Mouse (Mus musculus) heart, postnatal 25 days (tissue): ENCODE results near the gene Ceacam10. TPM values are rescaled to one million over a fixed set of nuclear protein-coding genes. Genes with fewer than 3 reads are reported as not detected.
"Not testable (repeated sequence)": the region's sequence is repeated elsewhere in the genome, so short reads cannot be mapped to it uniquely, and the experiment has no call there.

ENCODE experiments used
- DNase-seq: peaks from one replicate; pipeline ENCODE4 v3.0.0; 2022; ENCODE audit warnings: low spot score
- intact Hi-C: fragments of 180-260 bp; cut with DNase I; formaldehyde crosslinking; loops from one replicate; pipeline ENCODE4 v1.15.1; 2025
- total RNA-seq, 2 experiments: library from RNA; stranded (reverse); gene quantifications; 2 replicates each; pipeline ENCODE4 v1.2.3; 2021

The Ceacam10 gene
- total RNA-seq, result not detected

DNA sequence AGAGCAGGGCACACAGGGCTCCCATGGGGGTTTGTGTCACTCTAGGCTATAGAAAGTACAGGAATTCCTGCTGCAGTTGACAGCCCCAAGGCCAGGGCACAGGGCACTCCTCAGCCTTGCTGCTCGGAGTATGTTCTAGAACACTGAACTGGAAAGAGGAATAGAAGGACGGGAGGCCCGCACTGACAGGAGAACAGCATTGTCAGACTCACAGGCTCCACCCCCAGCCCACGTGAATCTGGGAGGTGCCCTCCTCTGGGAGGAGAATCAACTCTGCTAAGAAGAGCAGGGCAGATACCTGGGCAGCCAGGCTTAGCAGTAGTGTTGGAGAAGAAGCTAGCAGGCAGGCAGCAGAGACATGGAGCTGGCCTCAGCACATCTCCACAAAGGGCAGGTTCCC lies at the start of gene Ceacam10:
Gene Ceacam10, plus strand, starts transcription at position 289 of the 400 bp plus-strand sequence.
- intact Hi-C loops, result loop anchor here (5.0 kb wide), 1 partner anchor 760 kb away; the partner anchor contains the start of gene Ceacam2
- DNase-seq, result not testable (repeated sequence)

DNA sequence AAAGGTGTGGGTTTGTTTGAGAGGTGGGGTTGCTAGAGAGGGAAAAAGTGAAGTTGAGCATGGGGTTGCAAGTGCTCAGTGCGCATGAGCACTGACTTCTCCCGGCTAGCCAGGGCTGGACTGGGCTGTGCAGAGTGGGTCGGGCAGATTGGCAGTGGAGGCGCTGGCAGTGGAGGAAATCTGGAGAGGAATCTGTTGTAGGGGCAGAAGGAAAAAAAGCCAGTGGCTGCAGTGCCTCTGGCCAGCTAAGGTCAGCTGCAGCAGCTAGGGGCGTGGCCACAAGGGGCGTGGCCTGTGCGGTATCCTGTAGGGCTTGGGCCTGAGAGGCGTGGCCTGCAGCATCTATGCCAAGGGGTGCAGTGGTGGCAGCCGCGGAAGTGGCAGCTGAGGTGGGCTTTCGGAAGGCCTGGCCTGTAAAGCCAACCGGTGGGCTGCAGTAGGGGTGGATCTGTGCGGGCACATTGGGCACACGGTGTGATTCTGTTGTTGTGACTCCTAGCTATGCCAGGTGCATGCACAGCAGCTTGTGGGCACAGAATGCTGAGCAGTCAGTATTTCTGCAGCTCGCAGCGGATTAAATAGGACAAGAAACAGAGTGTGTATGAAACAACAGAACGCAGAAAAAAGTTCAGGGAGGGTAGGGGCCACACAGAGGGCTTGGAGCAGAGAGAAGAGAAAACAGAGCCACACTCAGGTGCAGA lies 40.9 kb upstream of the Ceacam10 start:
- no peak for DNase-seq
- intact Hi-C loops, result loop anchor here (5.0 kb wide), 1 partner anchor 64 kb away; no protein-coding TSS in a partner anchor

DNA sequence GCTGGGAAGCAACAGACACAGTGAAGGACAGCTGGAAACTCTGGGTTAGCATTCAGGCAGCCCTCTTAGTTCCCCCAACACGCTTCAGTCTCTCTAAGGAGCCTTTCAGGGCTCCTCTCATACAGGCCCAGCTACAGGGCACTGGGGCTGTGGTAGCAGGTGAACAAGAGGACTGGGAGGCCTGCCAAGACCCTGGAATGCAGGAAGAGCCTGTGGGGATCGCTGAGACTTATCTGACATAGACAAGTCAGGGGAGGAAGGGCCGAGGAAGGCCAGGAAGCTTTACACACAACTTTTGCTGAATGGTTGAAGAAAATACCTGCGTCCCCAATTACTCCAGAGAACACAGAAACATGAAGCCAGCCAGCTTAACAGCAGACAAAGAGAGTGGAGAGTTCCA lies 26.3 kb upstream of the Ceacam10 start:
- DNase-seq, result no peak
- intact Hi-C loops, result no loop called here

DNA sequence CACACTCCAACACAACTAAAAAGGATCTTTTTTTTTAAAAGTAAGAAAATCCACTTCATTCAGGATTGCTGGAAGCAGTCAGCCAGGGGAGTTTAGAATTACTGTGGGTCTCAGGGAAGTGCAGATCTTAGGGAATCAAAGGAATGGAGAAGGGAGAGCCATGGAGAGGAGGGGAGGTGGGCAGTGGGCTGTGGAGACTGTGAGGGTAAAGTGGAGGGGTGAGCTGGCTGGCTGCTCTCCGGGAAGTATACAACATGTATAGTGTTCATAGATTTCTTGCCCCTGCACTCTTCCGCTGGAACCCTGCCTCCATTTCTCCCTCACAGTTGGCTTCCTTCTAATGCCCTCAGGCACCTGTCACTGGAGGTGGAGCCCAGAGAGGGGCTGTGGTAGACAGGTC lies 25.4 kb upstream of the Ceacam10 start:
- intact Hi-C loops, result no loop called here
- no peak for DNase-seq

DNA sequence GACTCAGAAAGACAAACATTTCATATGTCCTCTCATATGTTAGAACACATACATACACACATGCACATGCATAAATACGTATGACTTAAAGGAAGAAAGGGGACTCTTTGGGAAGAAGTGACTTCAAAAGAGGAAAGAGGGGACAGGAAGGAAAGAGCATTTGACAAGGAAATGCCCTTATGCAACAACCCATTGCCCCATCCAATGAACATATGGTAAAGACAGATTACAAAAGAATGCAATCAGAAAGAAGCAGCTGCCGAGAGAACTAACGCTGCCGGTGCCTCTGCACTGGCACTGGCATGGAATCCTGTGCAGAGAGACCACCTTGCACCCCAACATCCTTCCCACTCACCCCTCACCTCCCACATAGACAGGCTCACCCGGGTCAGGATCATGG lies 23.5 kb upstream of the Ceacam10 start:
- no peak for DNase-seq
- intact Hi-C loops, result no loop called here

DNA sequence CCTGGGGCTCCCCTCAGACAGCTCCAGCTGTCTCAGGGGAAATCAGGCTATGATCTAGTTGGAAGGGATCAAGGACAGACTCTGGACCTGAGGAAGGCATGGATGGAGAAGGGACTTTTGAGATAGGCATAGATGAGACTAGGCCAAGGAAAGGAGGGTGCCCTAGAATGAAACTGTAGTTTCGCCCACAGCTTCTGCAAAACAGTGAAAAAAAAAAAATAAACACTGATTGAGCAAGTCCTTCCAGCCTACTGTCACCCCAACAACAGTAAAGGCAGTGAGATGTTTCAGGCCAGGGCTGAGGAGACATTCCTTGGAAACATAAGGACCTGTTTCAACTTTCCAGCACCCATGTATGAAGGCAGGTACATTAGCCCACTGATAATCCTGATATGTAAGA lies 18.5 kb upstream of the Ceacam10 start:
- intact Hi-C loops, result no loop called here
- DNase-seq, result no peak

DNA sequence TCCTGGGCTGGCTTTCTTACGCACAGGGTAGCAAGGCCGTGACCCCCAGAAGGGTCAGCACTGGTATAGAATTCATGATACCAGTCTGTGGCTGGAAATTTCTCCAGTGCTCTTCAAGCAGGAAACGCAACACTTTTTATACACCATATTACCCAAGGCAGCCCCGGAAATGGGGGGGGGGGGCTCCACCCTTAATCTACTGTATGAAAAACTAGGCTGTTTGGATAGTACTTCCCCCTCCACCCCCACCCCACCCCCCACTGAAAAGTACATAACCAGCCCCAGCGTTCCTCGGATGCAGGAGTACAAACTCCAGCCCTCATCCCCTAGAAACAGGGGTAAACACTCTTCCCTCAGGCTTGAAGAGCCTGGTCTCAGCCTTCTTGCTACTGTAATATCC lies 16.8 kb upstream of the Ceacam10 start, which contains the start of gene Cd177:
Gene Cd177, minus strand, starts transcription at position 101 of the 400 bp plus-strand sequence.
- intact Hi-C loops, result no loop called here
- DNase-seq, result no peak

DNA sequence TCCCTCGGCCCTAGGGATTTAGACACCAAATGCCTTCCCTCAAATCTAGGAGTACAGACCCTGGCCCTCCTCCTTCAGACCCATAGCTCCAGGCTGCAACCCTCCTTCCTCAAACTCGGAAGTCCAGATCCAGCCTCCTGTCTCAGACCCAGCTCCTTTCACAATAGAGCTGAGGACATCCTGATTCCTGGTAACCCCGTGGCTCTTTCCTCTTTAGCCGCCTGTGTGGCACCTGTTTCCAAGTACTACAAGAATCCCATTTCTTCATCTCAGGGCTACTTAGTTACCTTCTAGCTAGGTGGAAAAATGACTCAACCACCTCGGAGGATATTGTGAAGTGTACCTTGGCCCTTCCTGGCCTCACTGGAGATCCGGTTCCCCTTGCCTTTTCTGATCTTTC lies 15.8 kb upstream of the Ceacam10 start:
- intact Hi-C loops, result no loop called here
- DNase-seq, result no peak

DNA sequence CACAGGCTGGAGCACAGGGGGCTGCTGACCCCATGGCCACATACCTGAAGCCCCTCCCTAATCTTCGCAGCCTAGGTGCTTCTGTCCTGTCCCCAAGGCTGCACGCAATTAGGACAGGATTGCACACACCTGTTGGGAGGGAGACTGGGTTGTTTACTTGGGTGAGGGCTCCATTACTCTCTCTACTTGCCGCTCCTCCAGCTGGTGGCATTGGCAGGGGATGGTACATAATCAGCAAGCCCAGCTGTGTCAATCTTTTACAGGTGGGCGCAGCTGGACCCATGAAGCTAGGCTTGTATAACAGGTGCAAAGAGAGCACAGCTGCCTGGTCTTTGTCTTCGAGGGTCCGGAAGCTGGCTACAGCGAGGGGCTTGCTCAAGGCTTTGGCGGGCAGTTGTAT lies 14.4 kb upstream of the Ceacam10 start:
- no peak for DNase-seq
- intact Hi-C loops, result no loop called here

DNA sequence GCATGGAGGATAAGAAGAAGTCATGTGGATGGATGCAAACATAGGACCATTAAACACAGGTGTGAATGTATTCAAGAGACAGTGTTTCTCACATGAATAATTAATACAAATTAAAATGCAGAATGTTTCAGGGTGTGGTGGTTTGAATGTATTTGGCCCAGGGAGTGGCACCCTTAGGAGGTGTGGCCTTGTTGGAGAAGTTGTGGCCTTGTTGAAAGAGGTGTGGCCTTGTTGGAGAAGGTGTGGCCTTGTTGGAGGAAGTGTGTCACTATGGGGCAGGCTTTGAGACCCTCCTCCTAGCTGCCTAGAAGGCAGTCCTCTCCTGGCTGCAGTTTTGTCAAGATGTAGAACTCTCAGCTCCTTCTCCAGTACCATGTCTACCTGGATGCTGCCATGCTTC lies 5.6 kb upstream of the Ceacam10 start:
- intact Hi-C loops, result no loop called here

DNA sequence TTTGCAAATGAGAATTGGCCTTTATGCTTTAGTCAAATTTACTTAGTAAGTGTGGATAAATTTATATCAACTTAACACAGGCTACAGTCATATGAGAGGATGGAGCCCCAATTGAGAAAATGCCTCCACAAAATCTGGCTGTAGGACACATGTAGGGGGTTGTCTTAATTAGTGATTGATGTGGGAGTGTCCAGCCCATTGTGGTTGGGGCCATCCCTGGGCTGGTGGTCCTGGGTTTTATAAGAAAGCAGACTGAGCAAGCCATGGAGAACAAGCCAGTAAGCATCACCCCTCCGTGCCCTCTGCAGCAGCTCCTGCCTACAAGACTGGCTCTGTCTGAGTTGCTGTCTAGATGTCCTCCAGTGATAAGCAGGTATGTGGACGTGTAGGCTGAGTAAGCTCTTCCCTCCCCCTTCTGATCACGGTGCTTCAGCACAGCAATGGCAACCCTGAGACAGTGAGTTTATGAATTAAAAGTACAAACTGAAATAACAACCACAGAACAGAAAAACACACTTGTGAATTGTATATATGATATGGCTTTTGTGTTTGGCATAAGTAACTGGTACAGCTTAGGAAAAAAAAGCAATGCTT lies 3.0 kb upstream of the Ceacam10 start:
- no peak for DNase-seq
- intact Hi-C loops, result no loop called here

More for the DNA sequence above, 5.6 kb upstream of the Ceacam10 start:
- DNase-seq, result no peak

DNA sequence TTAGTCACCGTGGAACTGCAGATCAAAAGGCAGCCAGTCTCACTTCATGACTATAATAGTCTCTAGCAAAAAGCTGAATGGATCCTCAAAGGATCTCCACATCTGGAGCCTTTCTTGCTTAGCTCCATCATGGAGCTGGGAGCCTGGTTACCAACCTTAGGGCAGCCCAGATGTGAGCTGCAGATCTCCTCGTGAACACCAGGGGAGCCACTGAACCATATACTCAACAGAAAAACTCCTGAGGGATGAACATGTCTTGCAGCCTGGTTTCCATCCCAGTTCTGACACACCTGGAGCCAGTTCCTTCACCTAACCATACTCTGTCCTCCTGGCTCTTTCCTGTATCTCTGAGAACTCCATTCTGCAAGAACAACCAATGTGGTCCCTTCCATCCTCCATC lies 861 bp upstream of the Ceacam10 start:
- intact Hi-C loops, result loop anchor here (5.0 kb wide), 1 partner anchor 761 kb away; the partner anchor contains the start of gene Ceacam2

DNA sequence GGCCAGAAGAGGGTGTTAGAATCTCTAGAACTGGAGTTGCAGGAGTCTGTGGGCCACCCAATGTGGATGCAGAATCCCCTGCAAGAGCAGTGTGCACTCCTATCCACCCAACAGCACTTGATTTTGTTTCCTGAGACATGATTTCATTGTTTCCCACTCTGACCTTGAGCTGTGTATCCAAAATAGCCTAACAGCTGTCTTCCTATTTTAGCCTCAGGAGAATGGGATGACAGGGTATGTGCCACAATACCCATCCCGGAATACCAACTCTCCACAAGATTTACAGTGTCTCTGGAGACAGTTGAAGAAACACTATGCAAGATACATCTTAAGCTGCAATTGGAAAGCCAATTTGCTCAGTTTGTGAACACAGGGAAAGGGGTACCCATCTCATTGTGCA lies 20.9 kb downstream of the Ceacam10 start:
- intact Hi-C loops, result no loop called here
- DNase-seq, result no peak

More for the DNA sequence above, 861 bp upstream of the Ceacam10 start:
- DNase-seq, result no peak

DNA sequence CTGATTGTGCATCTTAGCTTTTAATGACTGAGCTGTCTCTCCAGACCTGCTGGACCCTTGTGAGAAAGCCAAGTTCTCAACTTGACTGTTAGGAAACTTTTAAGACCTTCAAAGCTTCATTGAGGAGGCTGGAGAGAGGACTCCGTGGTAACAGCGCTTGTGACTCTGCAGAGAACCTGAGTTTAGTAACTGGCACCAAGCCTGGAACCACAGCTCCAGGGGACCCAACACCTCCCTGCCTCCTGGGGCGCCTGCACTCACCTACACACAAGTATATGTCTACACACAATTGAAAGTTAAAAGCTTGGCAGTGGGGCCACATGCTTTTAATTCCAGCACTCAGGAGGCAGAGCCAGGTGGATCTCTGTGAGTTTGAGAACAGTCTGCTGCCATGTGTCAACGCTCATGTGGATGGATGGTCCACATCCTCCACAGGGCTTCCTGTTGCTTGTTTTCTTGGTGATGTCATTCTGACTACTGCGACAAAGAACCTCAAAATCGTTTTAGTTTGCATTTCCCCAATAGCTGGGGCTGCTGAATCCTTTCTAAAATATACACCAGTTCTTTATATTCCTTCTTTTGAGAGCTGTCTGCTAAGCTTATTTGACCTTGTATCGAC lies 25.3 kb downstream of the Ceacam10 start:
- no peak for DNase-seq

DNA sequence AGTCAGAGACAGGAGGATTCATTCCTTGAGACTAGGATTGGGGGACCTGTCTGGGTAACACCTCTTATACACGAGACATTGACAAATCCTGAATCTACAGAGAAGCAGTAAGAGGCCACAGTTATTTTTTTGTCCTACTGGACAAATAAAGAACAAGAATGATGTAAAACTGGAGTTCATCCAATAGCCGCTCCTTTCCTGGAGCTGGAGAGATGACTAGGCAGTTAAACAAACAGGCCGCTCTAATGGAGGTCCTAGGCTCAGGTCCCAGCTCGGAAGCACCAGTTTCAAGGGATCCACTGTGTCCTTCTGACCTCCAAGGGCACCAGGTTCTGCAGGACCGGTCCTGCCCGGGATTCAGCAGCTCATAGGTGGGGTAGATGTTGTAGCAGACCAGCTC lies 27.8 kb downstream of the Ceacam10 start:
- intact Hi-C loops, result loop anchor here (10.0 kb wide), 1 partner anchor 640 kb away; no protein-coding TSS in a partner anchor
- DNase-seq, result no peak

More for the DNA sequence above, 25.3 kb downstream of the Ceacam10 start:
- intact Hi-C loops, result loop anchor here (10.0 kb wide), 1 partner anchor 643 kb away; no protein-coding TSS in a partner anchor

DNA sequence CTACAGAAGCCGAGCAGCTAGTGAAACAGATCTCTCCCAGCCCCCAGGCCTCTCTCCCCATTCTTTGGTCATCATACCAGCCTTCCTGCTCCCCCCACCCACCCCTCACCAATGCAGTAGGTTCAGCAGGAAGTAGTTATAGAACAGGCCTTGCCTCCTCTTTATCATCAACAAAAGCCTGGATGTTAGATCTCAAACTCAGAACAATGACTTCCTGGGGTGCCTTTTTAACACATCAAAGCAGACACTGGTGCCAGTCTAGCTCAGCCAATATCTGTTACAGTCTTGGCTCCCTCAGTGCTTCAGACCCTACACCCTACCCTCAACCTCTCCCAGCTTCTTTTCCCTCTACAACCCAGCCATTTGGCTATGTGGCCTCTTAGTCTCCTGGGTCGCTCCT lies 32.0 kb downstream of the Ceacam10 start:
- intact Hi-C loops, result loop anchor here (10.0 kb wide), 1 partner anchor 636 kb away; no protein-coding TSS in a partner anchor

DNA sequence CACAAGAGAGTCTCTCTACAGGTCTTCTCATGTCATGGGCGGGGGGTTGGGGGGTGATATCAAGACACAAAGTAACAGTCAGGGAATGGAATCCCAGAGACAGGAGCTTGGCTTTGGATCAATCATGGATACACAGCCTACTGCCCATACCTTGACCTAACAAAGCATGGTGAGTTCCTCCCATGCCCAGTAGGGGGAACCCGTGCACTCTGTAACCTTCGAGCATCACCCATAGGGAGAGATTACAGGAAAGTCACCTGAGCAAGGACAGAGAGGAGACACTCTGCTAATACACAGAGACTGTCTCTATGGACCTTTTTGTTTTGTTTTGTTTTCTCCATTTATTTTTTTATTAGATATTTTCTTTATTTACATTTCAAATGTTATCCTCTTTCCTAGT lies 40.5 kb downstream of the Ceacam10 start:
- no peak for DNase-seq
- intact Hi-C loops, result loop anchor here (5.0 kb wide), 1 partner anchor 155 kb away; the partner anchor contains the start of gene Rabac1

More for the DNA sequence above, 32.0 kb downstream of the Ceacam10 start:
- DNase-seq, result no peak

DNA sequence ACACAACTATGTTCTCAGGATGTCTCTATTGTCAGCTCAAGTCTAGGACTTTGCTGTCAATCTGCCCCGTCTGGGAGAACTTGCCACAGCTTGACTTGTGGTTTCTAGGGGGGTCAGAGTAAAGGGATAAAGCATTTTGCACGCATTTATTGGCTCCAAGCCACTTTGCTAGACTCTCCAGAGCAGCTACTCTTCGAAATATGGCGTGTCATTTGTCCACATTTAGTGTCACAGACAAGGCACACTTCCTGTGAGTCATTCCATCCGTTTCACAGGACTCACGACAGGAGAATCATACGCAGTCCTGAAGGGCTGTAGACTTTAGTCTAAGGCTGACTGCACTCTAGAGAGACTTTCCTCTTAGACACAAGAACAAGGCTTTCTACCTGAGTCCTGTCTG lies 47.4 kb downstream of the Ceacam10 start:
- DNase-seq, result no peak
- intact Hi-C loops, result no loop called here

DNA sequence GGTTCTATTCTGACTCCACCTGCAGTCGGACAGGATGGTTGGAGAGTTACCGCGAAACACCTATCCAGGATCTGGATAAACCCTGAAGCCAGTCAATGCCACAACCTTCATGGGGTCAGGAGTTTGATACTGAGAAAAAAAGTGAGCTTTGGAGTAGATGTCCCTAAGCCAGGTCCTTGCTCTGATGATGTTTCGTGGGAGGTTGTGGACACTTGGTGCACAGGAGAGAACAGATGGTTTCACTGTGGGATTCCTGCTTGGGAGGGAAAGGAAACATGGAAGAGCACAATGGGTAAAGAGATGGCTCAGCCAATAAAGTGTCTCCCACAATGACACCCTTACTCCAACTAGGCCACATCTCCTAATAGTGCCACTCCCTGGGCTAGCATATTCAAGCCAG lies 50.2 kb downstream of the Ceacam10 start:
- intact Hi-C loops, result no loop called here
- no peak for DNase-seq
